Mouse (Mus musculus): ENCODE data around the gene Ctdspl. TPM values are rescaled to one million over a fixed set of nuclear protein-coding genes. Genes with fewer than 3 reads are reported as not detected.

The Ctdspl gene
- polyA plus RNA-seq, 1 experiment from 2014 or later: 17.8 TPM

- Histone ChIP-seq H3K9me3 (ENCODE audit: control insufficient read depth, low read length) (no peaks in the 10 kb centered on the region), H3K27me3 (replicated peaks; ENCODE audit: control insufficient read depth, insufficient read depth, low read length) (no peaks in the 10 kb centered on the region), H3K27ac (replicated peaks; ENCODE audit: low read depth, low read length) (no peak overlapping the region), H3K4me1 (ENCODE audit: control insufficient read depth, insufficient read depth, low read length) (peaks cover 16% of the 10 kb centered on the region), H3K4me3 (ENCODE audit: low read depth, low read length) (no peak overlapping the region), H3K9ac (ENCODE audit: low read depth, low read length) (no peak overlapping the region), H3K36me3 (ENCODE audit: control insufficient read depth, insufficient read depth, low read length) (0 out of 2 replicates have a peak, but pooled peaks cover 12% of the 10 kb centered on the region), H3K4me2 (ENCODE audit: low read depth, low read length) (no peak overlapping the region)
- WGBS: 55% methylated on average over 12 of the region's 12 CpGs
- ATAC-seq (ENCODE audit: low read depth) (no peak), DNase-seq (ENCODE audit: low spot score) (no peak)
These were observed 8.1 kb downstream of the Ctdspl start for GRCm38 (mm10) chr9:118934319-118934718.

GRCm38 (mm10) chr9:118935098-118935497 is 8.8 kb downstream of the Ctdspl start:
- H3K4me1 ChIP-seq (ENCODE audit: control insufficient read depth, insufficient read depth, low read length): peaks cover 12% of the 10 kb centered on the region; the same call in 1 of the 2 replicates
- DNase-seq (ENCODE audit: low spot score): no peak

GRCm38 (mm10) chr9:118936071-118936470 is 9.8 kb downstream of the Ctdspl start:
- no peak overlapping the region for H3K4me2 ChIP-seq (ENCODE audit: low read depth, low read length)
- DNase-seq (ENCODE audit: low spot score) (no peak), ATAC-seq (ENCODE audit: low read depth) (no peak)
- WGBS: 46% methylated on average over 12 of the region's 12 CpGs
- H3K4me3 ChIP-seq (ENCODE audit: low read depth, low read length): no peak overlapping the region
- 0 out of 2 replicates have a peak, but pooled peaks cover 9% of the 10 kb centered on the region for H3K36me3 ChIP-seq (ENCODE audit: control insufficient read depth, insufficient read depth, low read length)
- no peak overlapping the region for H3K27ac ChIP-seq (replicated peaks; ENCODE audit: low read depth, low read length)
- no peaks in the 10 kb centered on the region for H3K9me3 ChIP-seq (ENCODE audit: control insufficient read depth, low read length)
- peaks cover 12% of the 10 kb centered on the region; the same call in 1 of the 2 replicates for H3K4me1 ChIP-seq (ENCODE audit: control insufficient read depth, insufficient read depth, low read length)
- no peaks in the 10 kb centered on the region for H3K27me3 ChIP-seq (replicated peaks; ENCODE audit: control insufficient read depth, insufficient read depth, low read length)
- no peak overlapping the region for H3K9ac ChIP-seq (ENCODE audit: low read depth, low read length)

More at GRCm38 (mm10) chr9:118935098-118935497, 8.8 kb downstream of the Ctdspl start:
- Histone ChIP-seq H3K27ac (replicated peaks; ENCODE audit: low read depth, low read length) (no peak overlapping the region), H3K9me3 (ENCODE audit: control insufficient read depth, low read length) (no peaks in the 10 kb centered on the region), H3K27me3 (replicated peaks; ENCODE audit: control insufficient read depth, insufficient read depth, low read length) (no peaks in the 10 kb centered on the region), H3K36me3 (ENCODE audit: control insufficient read depth, insufficient read depth, low read length) (0 out of 2 replicates have a peak, but pooled peaks cover 9% of the 10 kb centered on the region), H3K4me3 (ENCODE audit: low read depth, low read length) (no peak overlapping the region), H3K9ac (ENCODE audit: low read depth, low read length) (no peak overlapping the region), H3K4me2 (ENCODE audit: low read depth, low read length) (no peak overlapping the region)
- no peak for ATAC-seq (ENCODE audit: low read depth)
- 73% methylated on average over 13 of the region's 13 CpGs for WGBS

- ATAC-seq (ENCODE audit: low read depth) (no peak), DNase-seq (ENCODE audit: low spot score) (no peak)
- Histone ChIP-seq H3K9ac (ENCODE audit: low read depth, low read length) (no peak overlapping the region), H3K4me1 (ENCODE audit: control insufficient read depth, insufficient read depth, low read length) (peaks cover 12% of the 10 kb centered on the region; the same call in 1 of the 2 replicates), H3K9me3 (ENCODE audit: control insufficient read depth, low read length) (no peaks in the 10 kb centered on the region), H3K4me2 (ENCODE audit: low read depth, low read length) (no peak overlapping the region), H3K36me3 (ENCODE audit: control insufficient read depth, insufficient read depth, low read length) (peaks cover 16% of the 10 kb centered on the region; the same call in 1 of the 2 replicates), H3K27ac (replicated peaks; ENCODE audit: low read depth, low read length) (no peak overlapping the region), H3K27me3 (replicated peaks; ENCODE audit: control insufficient read depth, insufficient read depth, low read length) (no peaks in the 10 kb centered on the region), H3K4me3 (ENCODE audit: low read depth, low read length) (no peak overlapping the region)
- 68% methylated on average over 3 of the region's 3 CpGs for WGBS
These were observed 11.3 kb downstream of the Ctdspl start for GRCm38 (mm10) chr9:118937515-118937914.

DNA sequence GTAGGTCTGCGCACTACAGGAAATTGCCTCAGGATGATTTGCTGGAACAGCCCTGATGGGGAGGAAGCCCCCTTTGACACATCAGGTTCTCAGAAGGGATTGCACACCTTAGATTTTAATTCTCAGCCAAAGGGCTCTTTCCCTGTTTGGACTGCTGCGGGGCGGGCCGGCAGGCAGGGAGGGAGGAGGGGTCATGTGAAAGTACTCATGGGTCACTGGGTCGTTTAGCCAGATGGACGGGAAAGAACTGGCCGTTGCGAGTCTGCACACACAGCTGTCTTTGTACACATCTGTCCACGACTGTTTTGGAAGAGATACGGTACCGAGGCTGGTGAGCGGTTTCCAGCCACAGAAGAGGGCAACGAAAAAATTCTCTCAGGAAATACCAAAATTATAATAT is 13.2 kb downstream of the Ctdspl start:
- 16% methylated on average over 13 of the region's 13 CpGs for WGBS
- peak overlapping the region; percentile 58 for H3K27ac ChIP-seq (replicated peaks; ENCODE audit: low read depth, low read length)
- no peak overlapping the region for H3K9ac ChIP-seq (ENCODE audit: low read depth, low read length)
- no peak overlapping the region for H3K4me3 ChIP-seq (ENCODE audit: low read depth, low read length)
- DNase-seq (ENCODE audit: low spot score): no peak
- no peak for ATAC-seq (ENCODE audit: low read depth)
- H3K9me3 ChIP-seq (ENCODE audit: control insufficient read depth, low read length): no peaks in the 10 kb centered on the region
- H3K4me1 ChIP-seq (ENCODE audit: control insufficient read depth, insufficient read depth, low read length): peaks cover 19% of the 10 kb centered on the region
- no peak overlapping the region for H3K4me2 ChIP-seq (ENCODE audit: low read depth, low read length)
- H3K27me3 ChIP-seq (replicated peaks; ENCODE audit: control insufficient read depth, insufficient read depth, low read length): no peaks in the 10 kb centered on the region
- H3K36me3 ChIP-seq (ENCODE audit: control insufficient read depth, insufficient read depth, low read length): peaks cover 9% of the 10 kb centered on the region; the same call in 1 of the 2 replicates

DNA sequence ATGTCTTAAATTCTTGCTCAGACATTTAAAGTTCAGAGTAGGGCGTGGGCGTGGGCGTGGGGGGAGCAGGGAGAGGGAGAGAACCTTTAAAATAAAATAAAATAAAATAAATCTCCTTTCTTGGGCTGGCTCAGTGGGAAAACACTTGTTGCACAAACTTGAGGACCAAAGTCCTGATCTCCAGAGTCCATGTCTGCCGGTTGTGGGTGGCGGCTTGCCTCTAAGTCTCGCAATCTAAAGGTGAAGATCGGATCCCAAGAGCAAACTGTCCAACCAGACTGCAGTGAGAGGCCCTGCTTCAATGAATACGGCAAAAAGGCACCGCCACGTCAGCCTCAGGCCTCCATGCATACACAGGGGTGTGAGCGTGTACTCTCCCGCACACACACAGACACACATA is 13.6 kb downstream of the Ctdspl start:
- Histone ChIP-seq H3K36me3 (ENCODE audit: control insufficient read depth, insufficient read depth, low read length) (peaks cover 9% of the 10 kb centered on the region; the same call in 1 of the 2 replicates), H3K4me1 (ENCODE audit: control insufficient read depth, insufficient read depth, low read length) (peaks cover 19% of the 10 kb centered on the region), H3K27ac (replicated peaks; ENCODE audit: low read depth, low read length) (peak overlapping the region; percentile 58), H3K4me2 (ENCODE audit: low read depth, low read length) (no peak overlapping the region), H3K27me3 (replicated peaks; ENCODE audit: control insufficient read depth, insufficient read depth, low read length) (no peaks in the 10 kb centered on the region), H3K9ac (ENCODE audit: low read depth, low read length) (no peak overlapping the region), H3K4me3 (ENCODE audit: low read depth, low read length) (no peak overlapping the region), H3K9me3 (ENCODE audit: control insufficient read depth, low read length) (no peaks in the 10 kb centered on the region)
- DNase-seq (ENCODE audit: low spot score) (no peak), ATAC-seq (ENCODE audit: low read depth) (no peak)
- WGBS: 69% methylated on average over 12 of the region's 12 CpGs

DNA sequence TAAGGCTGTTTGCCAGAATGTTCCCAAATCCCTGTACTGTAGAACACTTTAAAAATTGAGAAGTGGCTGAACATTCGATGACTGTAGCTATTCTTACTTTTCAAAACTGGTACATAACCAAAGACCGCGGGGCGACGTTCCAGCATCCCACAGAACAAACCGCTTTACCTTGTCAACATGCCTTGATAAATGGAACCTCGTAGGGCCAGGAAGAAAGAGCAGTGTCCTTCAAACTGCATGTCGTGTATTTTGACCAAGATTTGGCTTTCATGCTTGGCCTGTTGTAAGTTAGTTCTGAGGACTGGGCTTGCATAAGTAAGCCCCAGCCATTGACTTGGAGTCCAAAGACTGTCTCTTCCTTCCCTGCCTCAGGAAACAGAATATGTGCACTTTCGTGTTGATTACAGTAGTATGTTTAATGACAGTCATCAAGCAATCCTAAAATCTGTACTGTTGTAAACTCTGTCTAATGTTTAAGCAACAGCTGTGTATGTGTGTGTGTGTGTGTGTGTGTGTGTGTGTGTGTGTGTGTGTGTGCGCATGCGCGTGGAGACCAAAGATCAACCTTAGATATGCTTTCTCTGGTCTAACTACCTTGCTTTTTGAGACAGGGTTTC is 14.4 kb downstream of the Ctdspl start:
- WGBS: 81% methylated on average over 12 of the region's 12 CpGs
- DNase-seq (ENCODE audit: low spot score): no peak

GRCm38 (mm10) chr9:118942030-118942429 is 15.8 kb downstream of the Ctdspl start:
- Histone ChIP-seq H3K27ac (replicated peaks; ENCODE audit: low read depth, low read length) (no peak overlapping the region), H3K4me3 (ENCODE audit: low read depth, low read length) (no peak overlapping the region), H3K27me3 (replicated peaks; ENCODE audit: control insufficient read depth, insufficient read depth, low read length) (no peaks in the 10 kb centered on the region), H3K9me3 (ENCODE audit: control insufficient read depth, low read length) (no peaks in the 10 kb centered on the region), H3K9ac (ENCODE audit: low read depth, low read length) (no peak overlapping the region), H3K4me2 (ENCODE audit: low read depth, low read length) (no peak overlapping the region), H3K36me3 (ENCODE audit: control insufficient read depth, insufficient read depth, low read length) (peaks cover 9% of the 10 kb centered on the region; the same call in 1 of the 2 replicates), H3K4me1 (ENCODE audit: control insufficient read depth, insufficient read depth, low read length) (peaks cover 16% of the 10 kb centered on the region)
- DNase-seq (ENCODE audit: low spot score): no peak
- WGBS: 90% methylated on average over 4 of the region's 4 CpGs
- ATAC-seq (ENCODE audit: low read depth): no peak

More for the DNA sequence above, 14.4 kb downstream of the Ctdspl start:
- Histone ChIP-seq H3K4me1 (ENCODE audit: control insufficient read depth, insufficient read depth, low read length) (peaks cover 17% of the 10 kb centered on the region), H3K4me2 (ENCODE audit: low read depth, low read length) (no peak overlapping the region), H3K27me3 (replicated peaks; ENCODE audit: control insufficient read depth, insufficient read depth, low read length) (no peaks in the 10 kb centered on the region), H3K4me3 (ENCODE audit: low read depth, low read length) (no peak overlapping the region), H3K9me3 (ENCODE audit: control insufficient read depth, low read length) (no peaks in the 10 kb centered on the region), H3K9ac (ENCODE audit: low read depth, low read length) (no peak overlapping the region), H3K27ac (replicated peaks; ENCODE audit: low read depth, low read length) (peak overlapping the region; percentile 58; the same call in 1 of the 2 replicates), H3K36me3 (ENCODE audit: control insufficient read depth, insufficient read depth, low read length) (peaks cover 9% of the 10 kb centered on the region; the same call in 1 of the 2 replicates)
- no peak for ATAC-seq (ENCODE audit: low read depth)

GRCm38 (mm10) chr9:118943941-118944340 is 17.7 kb downstream of the Ctdspl start:
- Histone ChIP-seq H3K4me2 (ENCODE audit: low read depth, low read length) (no peak overlapping the region), H3K4me1 (ENCODE audit: control insufficient read depth, insufficient read depth, low read length) (peaks cover 14% of the 10 kb centered on the region), H3K9ac (ENCODE audit: low read depth, low read length) (no peak overlapping the region), H3K9me3 (ENCODE audit: control insufficient read depth, low read length) (no peaks in the 10 kb centered on the region), H3K27me3 (replicated peaks; ENCODE audit: control insufficient read depth, insufficient read depth, low read length) (no peaks in the 10 kb centered on the region), H3K27ac (replicated peaks; ENCODE audit: low read depth, low read length) (no peak overlapping the region), H3K36me3 (ENCODE audit: control insufficient read depth, insufficient read depth, low read length) (peaks cover 9% of the 10 kb centered on the region; the same call in 1 of the 2 replicates), H3K4me3 (ENCODE audit: low read depth, low read length) (no peak overlapping the region)
- 53% methylated on average over 5 of the region's 5 CpGs for WGBS
- ATAC-seq (ENCODE audit: low read depth) (no peak), DNase-seq (ENCODE audit: low spot score) (no peak)

Measured in embryonic facial prominence, embryonic 14.5 days (tissue).